Mouse (Mus musculus): Measurements from ENCODE around the gene Lsm7.

DNA sequence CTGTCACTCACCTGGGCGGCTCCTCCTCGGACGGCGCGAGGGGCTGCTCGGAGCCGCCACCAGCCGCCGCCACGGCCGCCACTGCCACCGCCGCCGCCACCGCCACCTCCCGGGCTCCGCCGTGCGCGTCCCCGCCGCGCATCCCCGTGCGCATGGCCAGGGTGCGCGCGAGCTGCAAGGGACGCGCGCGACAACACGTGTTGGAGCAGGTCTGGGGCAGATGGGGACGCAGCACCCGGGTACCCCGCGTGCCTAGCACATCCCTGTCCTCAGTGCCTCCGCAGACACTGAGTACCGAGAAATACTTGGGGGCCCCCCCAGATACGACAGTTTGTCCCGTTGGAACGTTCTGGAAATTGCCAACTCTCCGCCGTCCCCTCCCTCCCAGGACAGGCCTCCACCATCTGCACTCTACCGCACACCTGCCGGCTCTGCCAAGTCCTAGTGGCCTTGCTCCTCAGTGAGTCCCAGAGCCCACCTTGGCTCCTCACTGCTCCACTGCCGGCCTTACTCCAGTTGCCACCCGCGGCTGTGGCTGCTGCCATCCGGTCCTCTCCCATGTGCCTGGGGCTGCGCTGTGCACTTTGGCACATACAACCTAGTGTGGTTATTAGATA, 11.0 kb downstream of the Lsm7 start, which contains the start of gene Lingo3:
- no peak for TF ChIP-seq CTCF (IDR thresholded peaks at IDR 0.05; ENCODE audit: low read depth, low read length)
- TF ChIP-seq EP300 (IDR thresholded peaks at IDR 0.05; ENCODE audit: insufficient read depth, low read depth, low read length) = no peak
- TF ChIP-seq POLR2A (IDR thresholded peaks at IDR 0.05; ENCODE audit: insufficient read depth, low read length) = no peak

Measured in ES-Bruce4 (cell line).